Mouse (Mus musculus) limb, embryonic 13.5 days (tissue): ENCODE results near the gene Mogat2. TPM values are rescaled to one million over a fixed set of nuclear protein-coding genes. Genes with fewer than 3 reads are reported as not detected.

ENCODE experiments used
- ATAC-seq: fragments of 200-750 bp; cut with Nextera tagmentation; 2 replicates; pipeline ENCODE4 v1.8.0; 2017; ENCODE audit warnings: low read depth, moderate number of reproducible peaks, moderate TSS enrichment; ENCODE audit not compliant: low FRiP score
- H3K27ac ChIP-seq: fragments of 300-500 bp; sonication (generic); 2 replicates; pipeline ENCODE4 v1.5.1; 2015; ENCODE audit warnings: inconsistent platforms, mild to moderate bottlenecking, moderate library complexity
- H3K27me3 ChIP-seq: fragments of 300-500 bp; sonication (generic); 2 replicates; pipeline ENCODE4 v1.6.1; 2015; ENCODE audit warnings: mild to moderate bottlenecking, inconsistent platforms
- H3K36me3 ChIP-seq: fragments of 300-500 bp; sonication (generic); 2 replicates; pipeline ENCODE4 v1.6.1; 2015; ENCODE audit warnings: inconsistent platforms, mild to moderate bottlenecking, moderate library complexity
- H3K4me1 ChIP-seq: fragments of 300-500 bp; sonication (generic); 2 replicates; pipeline ENCODE4 v1.6.1; 2015; ENCODE audit warnings: inconsistent platforms
- H3K4me2 ChIP-seq: fragments of 300-500 bp; sonication (generic); replicated peaks from 2 replicates; pipeline ENCODE4 v1.6.1; 2015; ENCODE audit warnings: inconsistent platforms, mild to moderate bottlenecking, moderate library complexity
- H3K4me3 ChIP-seq: fragments of 300-500 bp; sonication (generic); 2 replicates; pipeline ENCODE4 v1.5.1; 2015; ENCODE audit warnings: moderate library complexity, mild to moderate bottlenecking, inconsistent platforms
- H3K9ac ChIP-seq: fragments of 300-500 bp; sonication (generic); 2 replicates; pipeline ENCODE4 v1.6.1; 2015; ENCODE audit warnings: mild to moderate bottlenecking, inconsistent platforms
- H3K9me3 ChIP-seq: fragments of 300-500 bp; sonication (generic); 2 replicates; pipeline ENCODE4 v1.6.1; 2016; ENCODE audit warnings: inconsistent platforms
- WGBS: fragments of 180-500 bp; shearing (Covaris S2); methylation state at CpG from one replicate; pipeline ENCODE4 v1.1.7; 2015; 5-methylcytosine and 5-hydroxymethylcytosine counted together
- polyA plus RNA-seq: library from polyadenylated mRNA; unstranded; fragments of >200 nt; fragmentation: Nextera tagmentation; extraction: Ambion mirVana; gene quantifications from 2 replicates; pipeline ENCODE4 v1.2.1, GENCODE M21; 2015

Gene Mogat2
- polyA plus RNA-seq, 1 experiment from 2014 or later = 5.8 TPM

- ATAC-seq = no peak
- Histone ChIP-seq H3K27me3 (peaks cover 47% of the 10 kb centered on the region), H3K9ac (no peak overlapping the region), H3K4me2 (no peak overlapping the region), H3K27ac (no peak overlapping the region), H3K4me1 (peaks cover 26% of the 10 kb centered on the region), H3K36me3 (no peaks in the 10 kb centered on the region), H3K4me3 (no peak overlapping the region), H3K9me3 (peaks cover 4% of the 10 kb centered on the region; the same call in 1 of the 2 replicates)
These were observed 26.2 kb upstream of the Mogat2 start for GRCm38 (mm10) chr7:99264597-99264996.

DNA sequence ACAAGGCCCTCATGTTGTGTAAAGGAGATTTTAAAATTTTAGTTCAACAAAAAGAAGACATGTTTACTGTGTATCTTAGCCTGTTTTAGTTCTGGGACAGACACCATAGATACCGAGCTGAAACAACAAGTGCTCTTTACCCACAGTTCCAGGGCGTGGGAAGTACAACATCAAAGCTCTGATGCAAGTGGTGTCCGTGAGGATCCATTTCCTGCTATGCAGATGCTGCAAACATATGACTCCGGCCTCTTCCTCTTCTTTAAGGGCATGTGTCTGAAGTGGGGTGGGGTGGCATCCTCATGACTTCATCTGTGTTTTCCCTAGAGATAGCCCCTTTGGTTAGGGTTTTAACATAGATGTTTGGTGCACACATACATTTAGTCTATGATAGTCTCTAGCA, 25.1 kb upstream of the Mogat2 start:
- no peak overlapping the region for H3K4me2 ChIP-seq
- WGBS = 53% methylated on average over 4 of the region's 4 CpGs
- peaks cover 4% of the 10 kb centered on the region; the same call in 1 of the 2 replicates for H3K9me3 ChIP-seq
- no peak for ATAC-seq
- H3K36me3 ChIP-seq = no peaks in the 10 kb centered on the region
- H3K4me3 ChIP-seq = no peak overlapping the region
- no peak overlapping the region for H3K9ac ChIP-seq
- H3K4me1 ChIP-seq = peaks cover 15% of the 10 kb centered on the region
- H3K27ac ChIP-seq = no peak overlapping the region
- peaks cover 36% of the 10 kb centered on the region for H3K27me3 ChIP-seq

GRCm38 (mm10) chr7:99261900-99262299, 23.5 kb upstream of the Mogat2 start:
- Histone ChIP-seq H3K27ac (no peak overlapping the region), H3K9me3 (peaks cover 4% of the 10 kb centered on the region; the same call in 1 of the 2 replicates), H3K4me1 (no peaks in the 10 kb centered on the region), H3K9ac (no peak overlapping the region), H3K27me3 (peaks cover 20% of the 10 kb centered on the region), H3K36me3 (no peaks in the 10 kb centered on the region), H3K4me2 (no peak overlapping the region), H3K4me3 (no peak overlapping the region)
- ATAC-seq = no peak
- WGBS = 42% methylated on average over 3 of the region's 3 CpGs

GRCm38 (mm10) chr7:99255006-99255405, 16.6 kb upstream of the Mogat2 start:
- H3K4me2 ChIP-seq = no peak overlapping the region
- 83% methylated on average over 7 of the region's 7 CpGs for WGBS
- H3K4me1 ChIP-seq = no peaks in the 10 kb centered on the region
- no peak overlapping the region for H3K9ac ChIP-seq
- no peak overlapping the region for H3K27ac ChIP-seq
- H3K36me3 ChIP-seq = no peaks in the 10 kb centered on the region
- peaks cover 5% of the 10 kb centered on the region for H3K27me3 ChIP-seq
- no peak overlapping the region for H3K4me3 ChIP-seq
- no peak for ATAC-seq
- H3K9me3 ChIP-seq = no peaks in the 10 kb centered on the region

GRCm38 (mm10) chr7:99250386-99250785, 12.0 kb upstream of the Mogat2 start:
- H3K9ac ChIP-seq = no peak overlapping the region
- no peak overlapping the region for H3K4me2 ChIP-seq
- no peak for ATAC-seq
- no peaks in the 10 kb centered on the region for H3K36me3 ChIP-seq
- H3K4me1 ChIP-seq = peaks cover 9% of the 10 kb centered on the region
- no peak overlapping the region for H3K4me3 ChIP-seq
- H3K27ac ChIP-seq = no peak overlapping the region
- 45% methylated on average over 9 of the region's 9 CpGs for whole genome bisulfite sequencing
- no peaks in the 10 kb centered on the region for H3K9me3 ChIP-seq
- H3K27me3 ChIP-seq = peaks cover 16% of the 10 kb centered on the region

GRCm38 (mm10) chr7:99249582-99249911, 11.1 kb upstream of the Mogat2 start:
- ATAC-seq = peak; percentile 68; the same call in 1 of the 2 replicates
- 4% methylated on average over 10 of the region's 10 CpGs for WGBS
- Histone ChIP-seq H3K4me1 (peaks cover 9% of the 10 kb centered on the region), H3K9ac (no peak overlapping the region), H3K27me3 (peaks cover 16% of the 10 kb centered on the region), H3K4me3 (peak overlapping the region; percentile 47), H3K4me2 (peak overlapping the region; percentile 75), H3K27ac (no peak overlapping the region), H3K36me3 (no peaks in the 10 kb centered on the region), H3K9me3 (no peaks in the 10 kb centered on the region; the same call in 1 of the 2 replicates)

DNA sequence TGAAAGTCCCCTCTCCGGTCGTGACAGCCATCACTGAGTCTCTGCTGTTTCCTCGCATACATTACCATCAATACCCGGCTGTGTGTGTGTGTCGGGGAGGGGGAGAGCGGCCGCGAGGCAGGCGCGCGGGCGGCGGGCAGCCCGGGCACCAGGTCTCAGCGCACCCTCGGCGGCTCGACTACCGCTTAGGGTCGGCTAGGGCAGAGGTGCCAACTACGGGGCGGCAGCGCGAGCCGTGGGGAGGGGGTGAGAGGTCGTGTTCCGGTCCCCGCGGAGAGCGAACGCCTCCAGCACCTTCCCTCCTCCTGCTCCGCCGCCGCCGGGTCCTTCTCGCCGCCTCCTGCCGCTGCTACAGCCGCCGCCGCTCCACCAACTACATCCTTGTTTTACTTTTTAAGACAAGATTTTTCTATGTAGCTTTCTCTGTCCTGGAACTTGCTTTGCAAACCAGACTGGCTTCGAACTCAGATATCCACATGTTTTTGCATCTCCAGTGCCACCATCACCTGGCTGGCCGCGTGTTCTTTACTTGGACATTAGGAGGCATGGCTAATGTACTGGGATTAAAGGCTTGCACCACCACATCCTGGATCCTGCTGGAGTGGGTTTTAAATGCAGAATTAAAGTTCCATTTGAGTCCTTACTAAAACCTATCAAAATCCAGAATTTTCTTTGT, 10.6 kb upstream of the Mogat2 start:
- Histone ChIP-seq H3K9ac (peak overlapping the region; percentile 66), H3K4me2 (peak overlapping the region; percentile 75), H3K27me3 (peaks cover 16% of the 10 kb centered on the region), H3K4me1 (peaks cover 9% of the 10 kb centered on the region), H3K9me3 (no peaks in the 10 kb centered on the region; the same call in 1 of the 2 replicates), H3K4me3 (peak overlapping the region; percentile 47), H3K27ac (no peak overlapping the region), H3K36me3 (no peaks in the 10 kb centered on the region)
- under 1% methylated on average over 37 of the region's 44 CpGs for WGBS
- ATAC-seq = 0 out of 2 replicates have a peak, but pooled peaks have one; percentile 39

- H3K36me3 ChIP-seq = no peaks in the 10 kb centered on the region
These were observed 9.8 kb upstream of the Mogat2 start for GRCm38 (mm10) chr7:99248157-99248742.

GRCm38 (mm10) chr7:99242097-99242496, 3.7 kb upstream of the Mogat2 start:
- WGBS = 94% methylated on average over 11 of the region's 11 CpGs
- Histone ChIP-seq H3K9me3 (no peaks in the 10 kb centered on the region; the same call in 1 of the 2 replicates), H3K4me3 (no peak overlapping the region), H3K9ac (no peak overlapping the region), H3K4me1 (peaks cover 17% of the 10 kb centered on the region), H3K27ac (no peak overlapping the region), H3K4me2 (no peak overlapping the region), H3K27me3 (peaks cover 25% of the 10 kb centered on the region), H3K36me3 (no peaks in the 10 kb centered on the region)
- no peak for ATAC-seq

More at GRCm38 (mm10) chr7:99248157-99248742, 9.8 kb upstream of the Mogat2 start:
- no peak for ATAC-seq
- Histone ChIP-seq H3K9ac (no peak overlapping the region), H3K4me3 (no peak overlapping the region), H3K9me3 (no peaks in the 10 kb centered on the region; the same call in 1 of the 2 replicates), H3K4me1 (peaks cover 9% of the 10 kb centered on the region), H3K27me3 (peaks cover 16% of the 10 kb centered on the region), H3K4me2 (peak overlapping the region; percentile 75), H3K27ac (no peak overlapping the region)
- WGBS = 19% methylated on average over 5 of the region's 5 CpGs

GRCm38 (mm10) chr7:99236888-99237660, 1.3 kb downstream of the Mogat2 start:
- no peak overlapping the region for H3K27ac ChIP-seq
- H3K27me3 ChIP-seq = peaks cover 25% of the 10 kb centered on the region
- H3K9me3 ChIP-seq = no peaks in the 10 kb centered on the region
- no peaks in the 10 kb centered on the region for H3K36me3 ChIP-seq
- WGBS = 26% methylated on average over 8 of the region's 8 CpGs
- H3K9ac ChIP-seq = no peak overlapping the region
- 0 out of 2 replicates have a peak overlapping the region, but pooled peaks have one; percentile 59 for H3K4me2 ChIP-seq
- H3K4me1 ChIP-seq = peaks cover 39% of the 10 kb centered on the region
- ATAC-seq = no peak
- no peak overlapping the region for H3K4me3 ChIP-seq

DNA sequence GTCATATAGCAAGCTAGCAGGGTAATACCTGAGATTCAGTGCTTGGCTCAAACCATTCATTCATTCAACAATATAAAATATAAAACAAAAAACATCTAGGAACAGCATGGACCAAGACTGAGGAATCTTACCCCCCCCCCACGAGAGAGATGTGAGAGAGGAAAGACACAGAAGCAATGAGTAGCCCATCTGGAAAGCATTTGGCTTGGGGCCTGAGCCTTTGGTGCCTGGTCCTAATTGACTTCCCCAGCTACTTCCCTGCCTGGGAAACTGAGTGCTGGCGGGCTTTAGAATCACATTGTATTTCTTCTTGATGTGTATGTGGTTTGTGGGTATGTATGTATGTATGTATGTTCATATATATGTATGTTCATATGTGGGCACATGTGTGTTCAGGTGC, 2.8 kb downstream of the Mogat2 start:
- WGBS = 14% methylated on average over 2 of the region's 2 CpGs
- no peaks in the 10 kb centered on the region for H3K9me3 ChIP-seq
- H3K4me1 ChIP-seq = peaks cover 39% of the 10 kb centered on the region
- H3K4me2 ChIP-seq = no peak overlapping the region
- no peak overlapping the region for H3K4me3 ChIP-seq
- H3K27ac ChIP-seq = no peak overlapping the region
- 0 out of 2 replicates have a peak, but pooled peaks have one; percentile 9 for ATAC-seq
- H3K27me3 ChIP-seq = peaks cover 25% of the 10 kb centered on the region
- no peak overlapping the region for H3K9ac ChIP-seq
- no peaks in the 10 kb centered on the region for H3K36me3 ChIP-seq

DNA sequence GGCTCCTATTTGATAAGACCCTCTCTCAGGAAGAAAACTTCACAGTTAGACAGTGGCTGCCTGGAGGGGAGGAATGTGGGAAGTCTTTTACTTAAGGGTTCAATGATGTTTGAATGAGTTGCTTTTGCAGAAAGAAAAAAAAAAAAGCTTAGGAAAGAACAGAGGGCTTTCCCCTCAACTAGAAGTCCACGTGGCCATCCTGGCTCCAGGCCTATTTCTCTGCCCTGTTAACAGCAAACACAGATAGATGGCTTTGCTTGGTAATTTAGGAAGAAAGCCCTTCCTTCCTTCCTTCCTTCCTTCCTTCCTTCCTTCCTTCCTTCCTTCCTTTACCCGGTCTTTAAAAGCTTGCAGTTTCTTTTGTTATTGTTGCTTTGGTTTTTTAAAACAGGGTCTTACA, 3.5 kb downstream of the Mogat2 start:
- Histone ChIP-seq H3K4me2 (no peak overlapping the region), H3K4me1 (peaks cover 39% of the 10 kb centered on the region), H3K36me3 (no peaks in the 10 kb centered on the region), H3K27me3 (peaks cover 21% of the 10 kb centered on the region), H3K9me3 (no peaks in the 10 kb centered on the region), H3K27ac (peak overlapping the region; percentile 39; the same call in 1 of the 2 replicates), H3K4me3 (no peak overlapping the region), H3K9ac (no peak overlapping the region)
- ATAC-seq = no peak
- WGBS = 34% methylated on average over 2 of the region's 2 CpGs
